Mouse (Mus musculus) ZHBTc4 (cell line): ENCODE results near the gene Rassf8.

Experiments used
- DNase-seq: peaks from one replicate; pipeline ENCODE4 v3.0.0-alpha.2; 2011; ENCODE audit warnings: low read depth, low spot score

Gene Rassf8

GRCm38 (mm10) chr6:145776241-145776640 is 29.7 kb downstream of the Rassf8 start:
- DNase-seq: no peak

GRCm38 (mm10) chr6:145779383-145779782 is 32.8 kb downstream of the Rassf8 start:
- DNase-seq: no peak

- DNase-seq: peak; percentile 60
Measured at GRCm38 (mm10) chr6:145780180-145780802, 33.7 kb downstream of the Rassf8 start.

GRCm38 (mm10) chr6:145781256-145781655 is 34.7 kb downstream of the Rassf8 start:
- DNase-seq: no peak

- no peak for DNase-seq
Measured at GRCm38 (mm10) chr6:145781966-145782365, 35.4 kb downstream of the Rassf8 start.

GRCm38 (mm10) chr6:145787311-145787710 is 40.8 kb downstream of the Rassf8 start:
- no peak for DNase-seq

- DNase-seq: no peak
Measured at GRCm38 (mm10) chr6:145789738-145790137, 43.2 kb downstream of the Rassf8 start.

- DNase-seq: no peak
Measured at GRCm38 (mm10) chr6:145792373-145792772, 45.8 kb downstream of the Rassf8 start.

GRCm38 (mm10) chr6:145793109-145793593 is 46.6 kb downstream of the Rassf8 start:
- peak; percentile 78 for DNase-seq

- peak; percentile 82 for DNase-seq
Measured at GRCm38 (mm10) chr6:145794671-145795070, 48.1 kb downstream of the Rassf8 start.

GRCm38 (mm10) chr6:145796191-145797023 is 49.9 kb downstream of the Rassf8 start:
- DNase-seq: no peak

- DNase-seq: no peak
Measured at GRCm38 (mm10) chr6:145797692-145798091, 51.1 kb downstream of the Rassf8 start.

GRCm38 (mm10) chr6:145801796-145802488 is 55.4 kb downstream of the Rassf8 start:
- no peak for DNase-seq

GRCm38 (mm10) chr6:145802881-145803280 is 56.3 kb downstream of the Rassf8 start:
- no peak for DNase-seq

GRCm38 (mm10) chr6:145804276-145804675 is 57.7 kb downstream of the Rassf8 start:
- no peak for DNase-seq

GRCm38 (mm10) chr6:145806784-145807183 is 60.2 kb downstream of the Rassf8 start:
- DNase-seq: no peak

- DNase-seq: no peak
Measured at GRCm38 (mm10) chr6:145807929-145808328, 61.4 kb downstream of the Rassf8 start.

GRCm38 (mm10) chr6:145809566-145809965 is 63.0 kb downstream of the Rassf8 start:
- DNase-seq: no peak

GRCm38 (mm10) chr6:145810015-145810414 is 63.5 kb downstream of the Rassf8 start:
- no peak for DNase-seq

- no peak for DNase-seq
Measured at GRCm38 (mm10) chr6:145811174-145811573, 64.6 kb downstream of the Rassf8 start.

- peak; percentile 73 for DNase-seq
Measured at GRCm38 (mm10) chr6:145815200-145815599, 68.7 kb downstream of the Rassf8 start.

- no peak for DNase-seq
Measured at GRCm38 (mm10) chr6:145819151-145819550, 72.6 kb downstream of the Rassf8 start.
